Mouse (Mus musculus) G1E (cell line): ENCODE results near the gene Kif12.

ENCODE experiments used
- CTCF ChIP-seq: IDR thresholded peaks from 2 replicates; pipeline ENCODE4 v1.5.1; 2012; ENCODE audit warnings: low read depth, low read length, inconsistent platforms, mixed read lengths
- GATA1 ChIP-seq: IDR thresholded peaks from 2 replicates; pipeline ENCODE4 v1.6.1; 2012; ENCODE audit warnings: borderline replicate concordance, low read length, inconsistent platforms, mixed read lengths

DNA sequence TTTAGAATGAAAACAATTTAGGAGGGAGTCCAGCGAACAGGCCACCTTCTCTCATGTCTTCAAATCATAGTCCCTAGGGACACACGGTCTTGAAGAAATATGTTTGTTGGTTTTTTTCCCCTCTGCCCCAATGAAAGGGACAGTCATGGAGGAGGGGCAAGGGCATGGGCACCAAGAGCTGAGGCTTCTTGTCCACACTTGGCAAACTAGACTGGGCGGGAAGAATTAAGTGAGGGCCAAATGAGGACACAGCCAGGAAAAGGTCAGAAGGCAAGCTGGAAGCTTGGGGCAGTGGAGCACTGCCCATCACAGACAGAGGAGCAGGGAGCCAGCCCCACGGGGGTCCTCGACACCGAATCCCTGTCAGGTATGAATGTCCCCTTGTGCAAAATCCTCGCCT is 31.9 kb upstream of the Kif12 start:
- no peak for TF ChIP-seq CTCF
- TF ChIP-seq GATA1: no peak
